In genomic region chr17:66106601-66107267, GRCm38 (mm10) we compare ENCODE assay signal across 8 mouse cellular contexts. TPM values are rescaled to one million over a fixed set of nuclear protein-coding genes. Genes with fewer than 3 reads are reported as not detected.
DNase-seq lines count a peak whose midpoint lies in the region; ATAC-seq and TF ChIP-seq lines count a peak whose summit lies in the region.

No protein-coding gene starts in this region.

- peak; percentile 82 for TF ChIP-seq CTCF in bone marrow, adult 2 months (IDR thresholded peaks at IDR 0.05; ENCODE audit: control insufficient read depth, insufficient read depth, low read length)

- no peak overlapping the region for H3K4me3 ChIP-seq in intestine, embryonic 14.5 days (ENCODE audit: low read depth, low read length)
- no peak overlapping the region for H3K4me3 ChIP-seq in intestine, embryonic 16.5 days (ENCODE audit: low read length)
- H3K4me3 ChIP-seq in bone marrow, adult 2 months (replicated peaks; ENCODE audit: control insufficient read depth, low read depth, low read length): no peak overlapping the region

- peak; percentile 76 for DNase-seq in intestine, embryonic 14.5 days (ENCODE audit: low spot score)
- peak; percentile 59 to 83 for DNase-seq in kidney, postnatal 36 days
- DNase-seq in thymus, postnatal 10 days (ENCODE audit: low spot score in 2 of 2): peak; percentile 54 to 85

- ATAC-seq in intestine, embryonic 14.5 days (replicated peaks; ENCODE audit: low FRiP score, low TSS enrichment, low read depth): no peak
- no peak for ATAC-seq in intestine, embryonic 16.5 days
- ATAC-seq in CD4-positive, CD25-positive, alpha-beta regulatory T cell, adult 4 months: peak; percentile 35
- ATAC-seq in erythroblast, adult 5-6 weeks (replicated peaks; ENCODE audit: low FRiP score, poor library complexity, severe bottlenecking): peak; percentile 60
- ATAC-seq in monocyte, adult 5-6 weeks (replicated peaks; ENCODE audit: insufficient number of reproducible peaks, low FRiP score, low TSS enrichment, poor library complexity, severe bottlenecking): peak; percentile 47; the same call in 1 of the 2 replicates

- no peaks in the 10 kb centered on the region for H3K9me3 ChIP-seq in intestine, embryonic 14.5 days (ENCODE audit: control insufficient read depth, low read length)
- no peaks in the 10 kb centered on the region for H3K9me3 ChIP-seq in intestine, embryonic 16.5 days (ENCODE audit: control insufficient read depth, low read length)

- WGBS in intestine, embryonic 14.5 days: 50% methylated on average over 10 of the region's 10 CpGs
- 50% methylated on average over 10 of the region's 10 CpGs for WGBS in intestine, embryonic 16.5 days
- 45% methylated on average over 10 of the region's 10 CpGs for WGBS in bone marrow, adult 2 months

- H3K4me2 ChIP-seq in intestine, embryonic 14.5 days (ENCODE audit: low read length): no peak overlapping the region
- no peak overlapping the region for H3K4me2 ChIP-seq in intestine, embryonic 16.5 days (ENCODE audit: low read depth, low read length)

- H3K36me3 ChIP-seq in intestine, embryonic 14.5 days (ENCODE audit: control insufficient read depth, insufficient read depth, low read length): no peaks in the 10 kb centered on the region
- H3K36me3 ChIP-seq in intestine, embryonic 16.5 days (ENCODE audit: control insufficient read depth, insufficient read depth, low read length): no peaks in the 10 kb centered on the region

- H3K4me1 ChIP-seq in intestine, embryonic 14.5 days (replicated peaks; ENCODE audit: control insufficient read depth, insufficient read depth, low read length): peaks cover 9% of the 10 kb centered on the region
- H3K4me1 ChIP-seq in intestine, embryonic 16.5 days (ENCODE audit: control insufficient read depth, insufficient read depth, low read length): peaks cover 9% of the 10 kb centered on the region; the same call in 1 of the 2 replicates
- H3K4me1 ChIP-seq in bone marrow, adult 2 months (ENCODE audit: control insufficient read depth, insufficient read depth, low read length): peaks cover 3% of the 10 kb centered on the region

- 0 out of 2 replicates have a peak overlapping the region, but pooled peaks have one; percentile 2 for H3K9ac ChIP-seq in intestine, embryonic 14.5 days (ENCODE audit: low read length)
- H3K9ac ChIP-seq in intestine, embryonic 16.5 days (ENCODE audit: low read depth, low read length): no peak overlapping the region

- no peaks in the 10 kb centered on the region for H3K27me3 ChIP-seq in intestine, embryonic 14.5 days (replicated peaks; ENCODE audit: control insufficient read depth, insufficient read depth, low read length)
- no peaks in the 10 kb centered on the region for H3K27me3 ChIP-seq in intestine, embryonic 16.5 days (replicated peaks; ENCODE audit: control insufficient read depth, insufficient read depth, low read length)

- TF ChIP-seq POLR2A in bone marrow, adult 2 months (IDR thresholded peaks at IDR 0.05; ENCODE audit: borderline replicate concordance, control insufficient read depth, low read depth, low read length): no peak

- H3K27ac ChIP-seq in intestine, embryonic 14.5 days (ENCODE audit: low read depth): no peak overlapping the region
- no peak overlapping the region for H3K27ac ChIP-seq in intestine, embryonic 16.5 days (ENCODE audit: low read length)
- H3K27ac ChIP-seq in bone marrow, adult 2 months (ENCODE audit: control insufficient read depth, insufficient read depth, low read depth, low read length, poor library complexity): no peak overlapping the region

RNA-seq across cellular contexts. Expression of gene Washc1, which starts 4.6 kb away (rescaled TPM):
- 34.0 and 38.0 TPM in 2 replicates for polyA plus RNA-seq in intestine, embryonic 14.5 days (2014; fragmentation: Nextera tagmentation; extraction: Ambion mirVana)
- polyA plus RNA-seq in intestine, embryonic 16.5 days (2015; fragmentation: Nextera tagmentation; extraction: Ambion mirVana): 41.1 and 41.9 TPM in 2 replicates
- polyA plus RNA-seq in CD4-positive, CD25-positive, alpha-beta regulatory T cell, adult 4 months (2017; shearing (Covaris generic)): 10 to 100 TPM; 28.7 to 49.1 TPM
- polyA plus RNA-seq in bone marrow, adult 2 months (2011; ENCODE audit: insufficient read depth, insufficient read length, low replicate concordance, missing spikeins): 24.4 and 47.4 TPM in 2 replicates
- total RNA-seq in erythroblast, adult 5-6 weeks (2015; ENCODE audit: low replicate concordance): 5.4 and 9.6 TPM in 2 replicates
- total RNA-seq in erythroblast, adult 5-6 weeks (2017; ENCODE audit: low replicate concordance): 5.9 and 8.9 TPM in 2 replicates
- total RNA-seq in monocyte, adult 5-6 weeks (2017): 15.0 to 43.3 TPM (median 25.2 TPM) in 3 replicates

RNA-seq across cellular contexts. Expression of gene Ndufv2, which starts 5.4 kb away (rescaled TPM):
- 379 and 401 TPM in 2 replicates for polyA plus RNA-seq in intestine, embryonic 14.5 days (2014; fragmentation: Nextera tagmentation; extraction: Ambion mirVana)
- 442 and 463 TPM in 2 replicates for polyA plus RNA-seq in intestine, embryonic 16.5 days (2015; fragmentation: Nextera tagmentation; extraction: Ambion mirVana)
- polyA plus RNA-seq in CD4-positive, CD25-positive, alpha-beta regulatory T cell, adult 4 months (2017; shearing (Covaris generic)): 100 to 1,000 TPM; 218 to 226 TPM
- polyA plus RNA-seq in bone marrow, adult 2 months (2011; ENCODE audit: insufficient read depth, insufficient read length, low replicate concordance, missing spikeins): 92.9 and 164 TPM in 2 replicates
- 58.2 and 67.7 TPM in 2 replicates for total RNA-seq in erythroblast, adult 5-6 weeks (2015; ENCODE audit: low replicate concordance)
- 60.4 TPM in 2 replicates for total RNA-seq in erythroblast, adult 5-6 weeks (2017; ENCODE audit: low replicate concordance)
- total RNA-seq in monocyte, adult 5-6 weeks (2017): 97.5 to 124 TPM (median 101 TPM) in 3 replicates

RNA-seq across cellular contexts. Expression of gene Ddx11, which starts 16.6 kb away (rescaled TPM):
- 18.5 and 20.7 TPM in 2 replicates for polyA plus RNA-seq in intestine, embryonic 14.5 days (2014; fragmentation: Nextera tagmentation; extraction: Ambion mirVana)
- 12.9 and 13.1 TPM in 2 replicates for polyA plus RNA-seq in intestine, embryonic 16.5 days (2015; fragmentation: Nextera tagmentation; extraction: Ambion mirVana)
- polyA plus RNA-seq in CD4-positive, CD25-positive, alpha-beta regulatory T cell, adult 4 months (2017; shearing (Covaris generic)): 10 to 100 TPM; 11.4 to 24.8 TPM
- 13.2 and 27.6 TPM in 2 replicates for polyA plus RNA-seq in bone marrow, adult 2 months (2011; ENCODE audit: insufficient read depth, insufficient read length, low replicate concordance, missing spikeins)
- 1.2 and 3.1 TPM in 2 replicates for total RNA-seq in erythroblast, adult 5-6 weeks (2015; ENCODE audit: low replicate concordance)
- 3.5 and 6.0 TPM in 2 replicates for total RNA-seq in erythroblast, adult 5-6 weeks (2017; ENCODE audit: low replicate concordance)
- 4.5 to 12.8 TPM (median 8.1 TPM) in 3 replicates for total RNA-seq in monocyte, adult 5-6 weeks (2017)

RNA-seq across cellular contexts. Expression of gene Ankrd12, which starts 29.8 kb away (rescaled TPM):
- polyA plus RNA-seq in intestine, embryonic 14.5 days (2014; fragmentation: Nextera tagmentation; extraction: Ambion mirVana): 21.2 and 24.7 TPM in 2 replicates
- polyA plus RNA-seq in intestine, embryonic 16.5 days (2015; fragmentation: Nextera tagmentation; extraction: Ambion mirVana): 24.4 and 24.9 TPM in 2 replicates
- polyA plus RNA-seq in CD4-positive, CD25-positive, alpha-beta regulatory T cell, adult 4 months (2017; shearing (Covaris generic)): 100 to 1,000 TPM; 149 to 151 TPM
- polyA plus RNA-seq in bone marrow, adult 2 months (2011; ENCODE audit: insufficient read depth, insufficient read length, low replicate concordance, missing spikeins): 19.4 and 27.4 TPM in 2 replicates
- total RNA-seq in erythroblast, adult 5-6 weeks (2015; ENCODE audit: low replicate concordance): 27.8 and 45.0 TPM in 2 replicates
- total RNA-seq in erythroblast, adult 5-6 weeks (2017; ENCODE audit: low replicate concordance): 27.3 and 32.6 TPM in 2 replicates
- total RNA-seq in monocyte, adult 5-6 weeks (2017): 60.7 to 91.8 TPM (median 63.4 TPM) in 3 replicates

Comparison
In these comparisons a context has a peak if more than half of its experiments do, and no peak if none do; other contexts are left out.
1. ATAC-seq: peak in CD4-positive, CD25-positive, alpha-beta regulatory T cell, adult 4 months (single experiment), erythroblast, adult 5-6 weeks (single experiment) and monocyte, adult 5-6 weeks (single experiment); none in intestine, embryonic 14.5 days (single experiment) and intestine, embryonic 16.5 days (single experiment).
2. Peak in every context shown above with its lines, with median percentiles within 50 percentile points of each other: DNase-seq.